Mouse (Mus musculus) adrenal gland, postnatal 36 days (tissue): ENCODE results near the gene Sap30l. TPM values are rescaled to one million over a fixed set of nuclear protein-coding genes. Genes with fewer than 3 reads are reported as not detected.
A peak's percentile ranks its signal among the peaks of the same experiment; 100 is the strongest.
"Not testable (repeated sequence)": the region's sequence is repeated elsewhere in the genome, so short reads cannot be mapped to it uniquely, and the experiment has no call there.

ENCODE experiments used
- DNase-seq, 2 experiments: peaks; one replicate each; pipeline ENCODE4 v3.0.0; 2021; ENCODE audit warnings: mixed read lengths in 1 of 2
- total RNA-seq, 2 experiments: library from RNA; stranded (reverse); gene quantifications; 2 replicates each; pipeline ENCODE4 v1.2.3; 2021

The Sap30l gene
- total RNA-seq, 2 experiments from 2014 or later = 52.4 to 60.4 TPM

- DNase-seq = no peak
Observed at GRCm38 (mm10) chr11:57831281-57831781, 29.9 kb downstream of the Sap30l start.

DNA sequence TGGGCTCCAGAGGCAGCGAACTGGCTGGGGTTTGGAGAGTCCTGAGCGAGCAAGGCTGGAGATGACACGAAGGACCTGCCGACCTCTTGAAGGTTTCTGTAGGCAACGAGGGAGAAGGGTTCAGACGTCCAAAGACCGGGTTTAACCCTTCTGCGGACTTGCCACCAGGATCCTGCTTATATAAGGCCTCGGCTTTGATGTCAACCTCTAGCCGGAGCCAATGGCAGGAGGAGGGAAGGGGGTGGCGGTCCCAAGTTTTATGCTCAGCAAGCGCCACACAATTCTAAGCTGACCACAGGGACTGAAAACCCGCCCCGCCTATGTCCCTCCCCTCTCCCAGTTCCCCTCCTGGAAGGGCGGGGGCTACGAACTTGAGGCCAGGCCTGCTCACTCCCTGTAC is 30.4 kb downstream of the Sap30l start:
- no peak for DNase-seq

DNA sequence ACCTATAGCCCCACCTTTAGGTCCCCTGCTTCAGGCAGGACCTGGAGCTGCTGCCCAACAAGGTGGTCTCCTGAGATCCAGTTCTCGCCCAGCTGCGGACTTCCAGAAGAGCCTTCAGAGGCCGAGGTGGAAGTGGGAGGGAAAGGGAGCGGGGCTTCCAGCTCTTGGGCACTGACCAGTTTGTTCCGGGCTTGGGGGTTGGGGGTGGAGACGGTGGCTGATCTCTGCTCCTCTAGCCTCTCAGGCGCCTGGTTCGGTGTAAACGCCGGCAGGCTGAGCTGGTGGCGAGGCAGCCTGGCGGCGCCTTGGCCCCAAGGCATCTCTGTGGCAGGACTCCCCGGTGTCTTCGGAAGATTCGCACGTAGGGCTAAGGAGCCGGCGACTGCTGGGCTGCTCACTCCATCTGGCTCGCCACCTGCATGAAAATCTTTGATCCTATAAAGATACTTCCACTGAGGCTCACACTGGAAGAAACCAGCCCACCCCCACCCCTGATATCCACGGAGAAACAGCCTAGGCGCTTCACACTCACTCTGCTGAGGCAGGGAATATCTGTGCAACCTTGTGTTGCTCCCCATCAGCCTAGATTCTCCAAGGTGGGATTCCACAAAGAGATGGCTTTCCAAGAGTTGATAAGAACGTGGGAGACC is 31.2 kb downstream of the Sap30l start, which contains the start of gene Hand1:
Gene Hand1, minus strand, starts transcription at position 267 of the 650 bp plus-strand sequence.
- DNase-seq = no peak

DNA sequence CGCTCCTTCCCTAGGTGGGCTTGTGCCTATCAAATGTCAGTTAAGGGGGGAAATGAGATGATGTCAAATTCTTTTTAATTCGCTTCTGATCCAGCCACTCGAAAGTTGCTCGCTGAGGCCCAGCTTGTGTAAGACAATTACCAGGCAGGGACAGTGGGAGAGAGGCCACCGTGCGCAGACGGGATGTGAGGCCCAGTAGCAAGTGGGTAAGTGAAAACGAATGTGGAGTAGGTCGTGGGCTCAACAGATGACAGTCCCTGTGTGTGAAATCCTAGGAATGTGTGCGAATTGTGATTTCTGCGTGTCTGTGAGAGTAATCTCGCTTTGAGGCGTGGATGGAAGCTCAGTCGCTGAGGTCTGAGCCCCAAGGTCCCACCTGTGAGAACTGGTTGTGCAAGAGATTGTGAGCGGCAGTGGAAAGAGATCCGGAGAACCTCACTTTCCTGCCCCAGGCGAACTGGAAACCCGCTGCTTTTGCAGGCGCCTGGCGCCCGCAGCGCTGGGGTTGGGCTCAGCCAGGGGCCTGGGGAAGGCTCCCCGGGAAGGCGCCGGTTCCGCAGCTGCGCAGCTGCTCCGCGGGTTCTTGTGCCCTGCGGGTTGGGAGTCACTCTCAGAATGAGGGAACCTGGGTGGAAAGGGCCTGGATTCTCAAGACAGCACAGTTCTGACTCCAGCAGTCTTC is 32.0 kb downstream of the Sap30l start:
- DNase-seq = no peak

GRCm38 (mm10) chr11:57834031-57834430 is 32.6 kb downstream of the Sap30l start:
- DNase-seq = no peak

- DNase-seq = no peak
Observed at GRCm38 (mm10) chr11:57835331-57835730, 33.9 kb downstream of the Sap30l start.

DNA sequence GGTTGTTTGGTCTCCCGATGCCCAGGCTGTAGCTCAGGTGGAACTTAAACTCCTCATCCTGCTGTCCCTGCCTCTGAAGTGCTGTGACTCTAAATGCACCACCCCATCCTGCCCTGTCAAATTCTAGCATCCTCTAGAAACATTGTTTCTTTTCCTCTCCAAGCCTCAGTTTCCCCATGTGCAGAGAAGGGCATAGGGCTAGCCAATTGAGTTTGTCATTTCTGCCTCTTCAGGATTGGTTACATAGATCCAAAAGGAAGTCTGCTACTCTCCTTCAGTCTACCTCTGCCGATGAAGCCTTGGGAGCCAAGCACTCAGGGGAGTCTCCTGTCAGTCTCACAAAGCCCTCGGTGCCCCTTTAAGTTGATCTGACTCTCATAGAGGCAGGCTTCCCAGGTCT is 34.5 kb downstream of the Sap30l start:
- no peak for DNase-seq

DNA sequence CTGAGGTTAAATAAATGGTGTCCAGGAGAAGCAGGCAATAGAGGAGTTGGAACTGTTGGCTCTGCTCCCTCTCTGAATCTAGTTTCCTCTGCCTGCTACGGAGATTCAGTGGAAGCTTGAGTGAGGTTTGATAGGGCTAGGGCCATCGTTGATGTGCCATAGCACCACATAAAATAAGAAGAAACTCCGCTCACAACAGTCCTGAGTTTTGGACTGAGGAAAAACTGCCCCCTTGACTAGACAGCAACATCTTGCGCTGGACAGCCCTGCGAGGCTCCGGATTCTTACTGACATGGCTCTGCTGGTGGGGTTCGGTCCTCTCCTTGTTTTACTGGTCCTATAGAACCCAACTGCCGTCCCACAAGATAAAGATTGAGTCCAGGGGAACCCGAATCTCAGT is 35.0 kb downstream of the Sap30l start:
- DNase-seq = no peak

GRCm38 (mm10) chr11:57836872-57837680 is 35.6 kb downstream of the Sap30l start:
- peak in 1 of 2 experiments; percentile 11 for DNase-seq

DNA sequence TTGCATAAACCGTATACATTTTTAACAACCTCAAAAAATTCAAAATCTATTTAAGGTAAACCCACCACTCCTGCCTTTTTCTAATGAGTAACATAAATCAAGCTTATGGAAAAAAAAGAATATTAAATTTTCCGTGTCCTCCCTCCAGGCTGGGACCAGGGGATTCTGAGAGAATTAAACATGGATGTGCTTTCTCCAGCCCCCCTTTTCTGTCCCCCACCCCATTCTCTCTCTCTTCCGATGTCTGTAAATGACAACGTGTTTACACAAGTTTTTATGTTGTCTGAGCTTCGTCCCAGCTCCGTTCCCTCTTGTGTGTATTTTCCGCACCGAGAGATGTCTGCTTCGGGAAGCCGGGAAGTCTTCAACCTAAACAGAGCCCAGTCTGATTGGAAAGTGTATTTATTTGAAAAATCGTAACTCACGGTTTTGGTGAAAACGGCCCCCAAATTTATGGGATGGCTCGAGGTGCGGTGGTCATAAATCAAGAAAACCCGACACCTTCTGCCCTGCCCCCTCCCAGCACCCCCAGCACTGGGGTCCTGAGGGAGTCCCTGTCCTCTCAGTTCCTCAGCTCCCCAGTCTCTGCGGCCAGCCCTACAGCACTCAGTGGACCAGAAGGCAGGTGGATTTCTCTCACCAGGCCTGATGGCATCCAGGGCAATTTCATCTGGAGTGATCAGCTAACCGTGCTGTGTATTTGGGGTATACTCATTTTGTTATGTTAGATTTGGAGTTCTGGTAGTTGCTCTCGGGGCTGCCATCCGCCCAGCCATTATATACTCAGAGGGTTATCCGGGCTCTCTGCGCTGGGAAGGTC is 36.6 kb downstream of the Sap30l start:
- no peak for DNase-seq

- no peak for DNase-seq
Observed at GRCm38 (mm10) chr11:57840986-57841385, 39.5 kb downstream of the Sap30l start.

GRCm38 (mm10) chr11:57841391-57841790 is 40.0 kb downstream of the Sap30l start:
- no peak for DNase-seq

DNA sequence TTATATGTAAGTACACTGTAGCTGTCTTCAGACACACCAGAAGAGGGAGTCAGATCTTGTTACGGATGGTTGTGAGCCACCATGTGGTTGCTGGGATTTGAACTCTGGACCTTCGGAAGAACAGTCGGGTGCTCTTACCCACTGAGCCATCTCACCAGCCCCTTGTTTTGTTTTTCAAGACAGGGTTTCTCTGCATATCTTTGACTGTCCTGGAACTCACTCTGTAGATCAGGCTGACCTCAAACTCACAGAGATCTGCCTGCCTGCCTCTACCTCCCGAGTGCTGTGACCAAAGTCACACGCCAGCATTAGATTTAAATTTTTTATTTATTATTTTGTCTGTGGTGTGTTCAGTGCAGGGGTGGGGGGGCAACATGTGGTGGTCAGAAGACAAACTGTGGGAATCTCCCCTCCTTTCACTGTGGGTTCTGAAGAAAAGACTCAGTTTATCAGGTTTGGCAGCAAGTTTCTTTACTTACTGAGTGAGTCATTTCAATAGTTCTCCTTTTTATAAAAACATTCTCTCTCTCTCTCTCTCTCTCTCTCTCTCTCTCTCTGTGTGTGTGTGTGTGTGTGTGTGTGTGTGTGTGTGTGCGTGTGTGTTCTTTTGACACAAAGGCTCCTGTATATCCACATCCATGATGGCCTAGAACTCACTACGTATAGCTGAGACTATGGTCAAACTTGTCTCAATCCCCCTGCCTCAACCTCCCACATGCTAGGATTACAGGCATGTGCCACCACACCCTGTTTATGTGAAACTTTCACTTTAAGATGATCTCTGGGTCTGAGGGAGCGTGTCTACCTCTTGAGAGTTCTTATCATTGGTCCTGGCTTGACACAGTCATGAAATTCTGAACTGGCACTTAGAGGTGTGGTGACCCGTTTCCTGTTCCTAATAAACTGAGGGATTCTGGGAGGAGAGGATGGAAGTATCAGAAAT is 45.3 kb downstream of the Sap30l start:
- DNase-seq = not testable (repeated sequence)

DNA sequence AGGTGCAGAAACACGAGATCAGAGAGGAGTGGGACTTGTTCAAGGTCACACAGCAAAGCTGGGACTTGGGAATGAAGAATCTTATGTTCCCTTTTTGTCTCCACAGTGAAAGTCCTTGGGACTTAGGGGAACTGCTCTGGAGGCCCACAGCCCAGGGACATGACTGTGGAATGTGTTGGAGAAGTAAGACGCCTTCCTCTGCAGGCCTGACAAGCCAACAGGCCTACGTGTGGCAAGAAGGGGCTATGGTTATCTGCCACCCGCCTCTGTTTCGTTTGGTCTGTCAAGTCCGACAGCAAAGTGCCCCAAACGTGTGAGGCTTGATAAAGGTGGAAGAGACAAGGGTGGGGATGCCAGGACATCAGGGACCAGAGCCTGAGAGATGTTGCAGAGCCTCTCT is 46.0 kb downstream of the Sap30l start:
- DNase-seq = no peak

DNA sequence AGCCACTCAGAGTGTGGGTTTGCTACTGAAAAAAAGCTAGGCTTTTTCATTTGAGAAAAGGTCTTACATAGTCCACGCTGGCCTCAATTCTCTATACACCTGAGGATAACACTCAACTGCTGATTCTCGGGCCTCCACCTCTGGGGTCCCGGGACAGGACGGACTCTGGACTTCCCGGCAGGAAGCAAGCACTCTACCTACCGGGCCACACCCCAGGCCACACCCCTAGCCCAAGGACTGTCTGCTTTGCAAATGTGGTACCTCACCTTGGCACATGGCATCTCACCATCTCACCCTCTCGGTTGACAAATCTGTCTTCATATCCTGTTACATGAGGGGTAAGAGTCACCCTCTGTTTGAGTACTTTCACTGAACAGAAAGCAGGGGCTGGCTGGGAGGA is 48.9 kb downstream of the Sap30l start:
- no peak for DNase-seq

DNA sequence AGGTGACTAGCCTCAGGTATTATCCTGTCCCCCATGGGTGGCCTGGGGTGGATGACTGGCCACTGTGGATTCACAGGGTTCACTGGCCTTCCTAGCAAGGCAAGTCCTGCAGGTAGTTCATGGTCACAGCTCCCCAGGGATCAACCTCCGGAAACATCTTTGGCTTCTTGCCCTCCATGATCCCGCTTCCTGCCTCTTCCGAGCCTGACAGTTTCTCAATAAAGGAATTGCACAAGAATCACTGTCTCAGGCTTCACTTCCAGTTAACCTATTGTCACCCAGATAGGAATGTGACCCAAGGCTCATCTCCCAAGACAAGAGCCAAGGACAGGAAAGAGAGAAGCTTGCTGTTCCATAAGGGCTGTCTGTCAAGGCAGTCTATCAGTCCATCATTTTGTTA is 49.5 kb downstream of the Sap30l start:
- no peak for DNase-seq

GRCm38 (mm10) chr11:57853571-57853970 is 52.1 kb downstream of the Sap30l start:
- DNase-seq = no peak

- DNase-seq = no peak
Observed at GRCm38 (mm10) chr11:57857709-57858108, 56.3 kb downstream of the Sap30l start.
